Mouse (Mus musculus): ENCODE results near the gene Bend5. TPM values are rescaled to one million over a fixed set of nuclear protein-coding genes. Genes with fewer than 3 reads are reported as not detected.

Bend5 gene
- polyA plus RNA-seq, 1 experiment, result 6.1 TPM

GRCm38 (mm10) chr4:111455621-111456020 lies 40.8 kb downstream of the Bend5 start:
- Histone ChIP-seq H3K4me1 (ENCODE audit: control insufficient read depth, insufficient read depth, low read length) (peaks cover 1% of the 10 kb centered on the region; the same call in 1 of the 2 replicates), H3K27ac (ENCODE audit: control insufficient read depth, insufficient read depth, low read depth, low read length, poor library complexity) (no peak overlapping the region), H3K4me3 (replicated peaks; ENCODE audit: control insufficient read depth, low read depth, low read length) (no peak overlapping the region)
- TF ChIP-seq POLR2A (IDR thresholded peaks at IDR 0.05; ENCODE audit: borderline replicate concordance, control insufficient read depth, low read depth, low read length), result no peak
- TF ChIP-seq CTCF (IDR thresholded peaks at IDR 0.05; ENCODE audit: control insufficient read depth, insufficient read depth, low read length), result no peak
- WGBS, result 72% methylated on average over 5 of the region's 5 CpGs

GRCm38 (mm10) chr4:111457568-111457967 lies 42.8 kb downstream of the Bend5 start:
- Histone ChIP-seq H3K4me3 (replicated peaks; ENCODE audit: control insufficient read depth, low read depth, low read length) (no peak overlapping the region), H3K4me1 (ENCODE audit: control insufficient read depth, insufficient read depth, low read length) (peaks cover 1% of the 10 kb centered on the region; the same call in 1 of the 2 replicates), H3K27ac (ENCODE audit: control insufficient read depth, insufficient read depth, low read depth, low read length, poor library complexity) (no peak overlapping the region)
- WGBS, result 92% methylated on average over 5 of the region's 5 CpGs
- TF ChIP-seq CTCF (IDR thresholded peaks at IDR 0.05; ENCODE audit: control insufficient read depth, insufficient read depth, low read length) (no peak), POLR2A (IDR thresholded peaks at IDR 0.05; ENCODE audit: borderline replicate concordance, control insufficient read depth, low read depth, low read length) (no peak)

- Histone ChIP-seq H3K4me1 (ENCODE audit: control insufficient read depth, insufficient read depth, low read length) (no peaks in the 10 kb centered on the region), H3K4me3 (replicated peaks; ENCODE audit: control insufficient read depth, low read depth, low read length) (no peak overlapping the region), H3K27ac (ENCODE audit: control insufficient read depth, insufficient read depth, low read depth, low read length, poor library complexity) (no peak overlapping the region)
- 76% methylated on average over 2 of the region's 2 CpGs for WGBS
- TF ChIP-seq POLR2A (IDR thresholded peaks at IDR 0.05; ENCODE audit: borderline replicate concordance, control insufficient read depth, low read depth, low read length) (no peak), CTCF (IDR thresholded peaks at IDR 0.05; ENCODE audit: control insufficient read depth, insufficient read depth, low read length) (no peak)
These were observed 52.5 kb downstream of the Bend5 start for GRCm38 (mm10) chr4:111467293-111467773.

- Histone ChIP-seq H3K4me3 (replicated peaks; ENCODE audit: control insufficient read depth, low read depth, low read length) (no peak overlapping the region), H3K27ac (ENCODE audit: control insufficient read depth, insufficient read depth, low read depth, low read length, poor library complexity) (no peak overlapping the region), H3K4me1 (ENCODE audit: control insufficient read depth, insufficient read depth, low read length) (no peaks in the 10 kb centered on the region)
- WGBS, result 71% methylated on average over 4 of the region's 4 CpGs
- no peak for TF ChIP-seq CTCF (IDR thresholded peaks at IDR 0.05; ENCODE audit: control insufficient read depth, insufficient read depth, low read length)
- TF ChIP-seq POLR2A (IDR thresholded peaks at IDR 0.05; ENCODE audit: borderline replicate concordance, control insufficient read depth, low read depth, low read length), result no peak
These were observed 53.0 kb downstream of the Bend5 start for GRCm38 (mm10) chr4:111467796-111468195.

GRCm38 (mm10) chr4:111469847-111470246 lies 55.0 kb downstream of the Bend5 start:
- Histone ChIP-seq H3K27ac (ENCODE audit: control insufficient read depth, insufficient read depth, low read depth, low read length, poor library complexity) (no peak overlapping the region), H3K4me3 (replicated peaks; ENCODE audit: control insufficient read depth, low read depth, low read length) (no peak overlapping the region), H3K4me1 (ENCODE audit: control insufficient read depth, insufficient read depth, low read length) (no peaks in the 10 kb centered on the region)
- TF ChIP-seq POLR2A (IDR thresholded peaks at IDR 0.05; ENCODE audit: borderline replicate concordance, control insufficient read depth, low read depth, low read length) (no peak), CTCF (IDR thresholded peaks at IDR 0.05; ENCODE audit: control insufficient read depth, insufficient read depth, low read length) (no peak)
- WGBS, result 67% methylated on average over 2 of the region's 2 CpGs

GRCm38 (mm10) chr4:111471726-111472125 lies 56.9 kb downstream of the Bend5 start:
- TF ChIP-seq POLR2A (IDR thresholded peaks at IDR 0.05; ENCODE audit: borderline replicate concordance, control insufficient read depth, low read depth, low read length) (no peak), CTCF (IDR thresholded peaks at IDR 0.05; ENCODE audit: control insufficient read depth, insufficient read depth, low read length) (no peak)
- WGBS, result 70% methylated on average over 3 of the region's 3 CpGs
- Histone ChIP-seq H3K27ac (ENCODE audit: control insufficient read depth, insufficient read depth, low read depth, low read length, poor library complexity) (no peak overlapping the region), H3K4me3 (replicated peaks; ENCODE audit: control insufficient read depth, low read depth, low read length) (no peak overlapping the region), H3K4me1 (ENCODE audit: control insufficient read depth, insufficient read depth, low read length) (no peaks in the 10 kb centered on the region)

GRCm38 (mm10) chr4:111472511-111472910 lies 57.7 kb downstream of the Bend5 start:
- WGBS, result 73% methylated on average over 3 of the region's 3 CpGs

GRCm38 (mm10) chr4:111473014-111473413 lies 58.2 kb downstream of the Bend5 start:
- TF ChIP-seq POLR2A (IDR thresholded peaks at IDR 0.05; ENCODE audit: borderline replicate concordance, control insufficient read depth, low read depth, low read length), result no peak
- TF ChIP-seq CTCF (IDR thresholded peaks at IDR 0.05; ENCODE audit: control insufficient read depth, insufficient read depth, low read length), result no peak
- Histone ChIP-seq H3K4me1 (ENCODE audit: control insufficient read depth, insufficient read depth, low read length) (no peaks in the 10 kb centered on the region), H3K4me3 (replicated peaks; ENCODE audit: control insufficient read depth, low read depth, low read length) (no peak overlapping the region), H3K27ac (ENCODE audit: control insufficient read depth, insufficient read depth, low read depth, low read length, poor library complexity) (no peak overlapping the region)
- WGBS, result 67% methylated on average over 1 of the region's 1 CpGs

More at GRCm38 (mm10) chr4:111472511-111472910, 57.7 kb downstream of the Bend5 start:
- TF ChIP-seq CTCF (IDR thresholded peaks at IDR 0.05; ENCODE audit: control insufficient read depth, insufficient read depth, low read length) (no peak), POLR2A (IDR thresholded peaks at IDR 0.05; ENCODE audit: borderline replicate concordance, control insufficient read depth, low read depth, low read length) (no peak)
- no peak overlapping the region for H3K27ac ChIP-seq (ENCODE audit: control insufficient read depth, insufficient read depth, low read depth, low read length, poor library complexity)
- no peaks in the 10 kb centered on the region for H3K4me1 ChIP-seq (ENCODE audit: control insufficient read depth, insufficient read depth, low read length)
- H3K4me3 ChIP-seq (replicated peaks; ENCODE audit: control insufficient read depth, low read depth, low read length), result no peak overlapping the region

Measured in bone marrow, adult 2 months (tissue).